Mouse (Mus musculus) ES-Bruce4 (cell line): ENCODE data around the gene Chchd3.

Experiments used
- CTCF ChIP-seq: IDR thresholded peaks from one replicate; pipeline ENCODE4 v1.8.1; 2011; ENCODE audit warnings: low read depth, low read length
- POLR2A ChIP-seq: IDR thresholded peaks from one replicate; pipeline ENCODE4 v1.8.1; 2011; ENCODE audit warnings: low read length; ENCODE audit not compliant: insufficient read depth

DNA sequence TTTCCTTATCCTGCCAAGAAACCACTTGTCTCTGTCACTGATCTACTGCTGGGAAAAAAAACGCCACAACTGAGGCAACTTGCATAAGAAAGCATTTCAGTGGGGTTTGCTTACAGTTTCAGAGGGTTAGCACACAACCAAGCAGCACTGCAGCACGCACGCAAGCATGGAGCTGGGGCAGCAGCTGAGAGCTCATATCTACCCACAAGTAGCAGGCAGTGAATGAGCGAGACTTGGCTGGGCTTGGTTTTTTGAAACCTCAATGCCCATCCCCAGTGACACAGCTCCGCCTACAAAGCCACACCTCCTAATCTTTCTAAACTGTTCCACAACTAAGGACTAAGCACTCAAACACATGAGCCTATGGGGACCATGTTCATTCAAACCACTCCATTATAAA, 16.6 kb downstream of the Chchd3 start:
- no peak for TF ChIP-seq CTCF
- no peak for TF ChIP-seq POLR2A
